Mouse (Mus musculus) monocyte, adult 2 months (primary cell): Measurements from ENCODE around the gene C2cd2.

Source experiments
- DNase-seq, 2 experiments: peaks; one replicate each; pipeline ENCODE4 v3.0.0; 2022; ENCODE audit warnings: low spot score in 2 of 2, low read depth in 1 of 2

C2cd2 gene

GRCm38 (mm10) chr16:97817414-97817813 is 145.0 kb downstream of the C2cd2 start:
- DNase-seq = no peak

DNA sequence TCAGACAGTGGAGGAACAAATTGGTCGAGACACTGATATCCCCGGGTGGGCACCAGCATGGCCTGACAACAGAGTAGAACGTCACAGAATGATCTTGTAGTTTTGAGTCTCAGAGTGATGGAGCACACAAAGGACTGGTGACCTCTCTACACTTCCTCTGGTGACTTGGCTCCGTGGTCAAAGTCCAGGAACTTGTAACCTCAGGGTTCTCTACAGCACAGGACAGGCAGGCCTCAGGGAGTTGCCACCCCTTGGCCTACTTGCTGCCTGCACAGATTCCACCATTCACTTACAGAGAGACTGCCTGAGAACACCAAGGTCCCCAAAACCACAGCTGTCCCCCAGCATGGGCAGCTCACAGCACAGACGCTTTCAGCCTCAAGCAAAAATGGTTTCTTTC is 147.1 kb downstream of the C2cd2 start:
- no peak for DNase-seq

- no peak for DNase-seq
Measured at GRCm38 (mm10) chr16:97814060-97814459, 148.3 kb downstream of the C2cd2 start.

DNA sequence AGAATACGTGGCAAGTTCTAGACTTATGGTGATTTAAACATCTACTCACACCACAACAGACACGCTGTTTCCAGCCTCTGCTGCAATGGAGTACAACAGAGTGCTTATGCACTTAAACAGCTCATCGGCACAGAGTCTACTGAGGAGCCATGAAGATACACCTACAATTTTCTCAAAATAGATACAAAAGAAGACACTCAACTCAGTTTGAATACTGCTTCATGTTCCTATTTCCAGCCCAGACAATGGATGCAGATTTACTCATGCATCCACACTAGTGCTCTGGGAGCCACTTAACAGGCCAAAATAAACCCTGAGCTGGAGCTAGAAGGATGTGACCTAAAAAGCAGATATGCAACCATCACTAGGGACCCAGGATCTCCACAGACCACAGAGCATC is 153.5 kb downstream of the C2cd2 start:
- DNase-seq = no peak

DNA sequence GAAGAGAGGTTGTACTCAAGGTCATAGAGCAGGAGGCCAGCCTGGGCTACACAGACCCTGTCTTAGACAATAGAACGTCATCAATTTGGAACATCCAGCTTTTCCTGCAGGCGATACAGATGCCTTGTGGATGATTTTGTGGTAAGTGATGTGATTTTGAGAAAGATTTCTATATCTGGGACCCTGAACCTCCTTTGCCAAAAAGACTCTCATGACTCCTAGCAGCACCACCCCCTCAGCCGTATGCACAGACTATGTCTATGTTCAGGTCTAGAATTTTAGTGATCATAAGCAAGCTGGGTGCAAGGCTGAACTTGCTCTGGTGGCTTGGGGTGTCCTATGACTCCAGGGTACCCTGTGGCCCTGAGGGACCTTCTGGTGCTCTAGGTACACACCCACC is 156.8 kb downstream of the C2cd2 start:
- DNase-seq = no peak
